Mouse (Mus musculus) stomach, embryonic 16.5 days (tissue): ENCODE data around the gene 9330182L06Rik. TPM values are rescaled to one million over a fixed set of nuclear protein-coding genes. Genes with fewer than 3 reads are reported as not detected.

Experiments
- ATAC-seq: fragments of 200-750 bp; cut with Nextera tagmentation; 2 replicates; pipeline ENCODE4 v1.8.0; 2017; ENCODE audit warnings: moderate number of reproducible peaks, moderate TSS enrichment; ENCODE audit not compliant: insufficient read depth, low FRiP score
- H3K27ac ChIP-seq: fragments of 300-500 bp; sonication (generic); 2 replicates; pipeline ENCODE4 v1.5.1; 2014; ENCODE audit warnings: low read length
- H3K27me3 ChIP-seq: fragments of 300-500 bp; sonication (generic); 2 replicates; pipeline ENCODE4 v1.6.1; 2014; ENCODE audit warnings: low read length, control low read depth, mixed read lengths; ENCODE audit not compliant: control insufficient read depth, insufficient read depth
- H3K36me3 ChIP-seq: fragments of 300-500 bp; sonication (generic); 2 replicates; pipeline ENCODE4 v1.6.1; 2014; ENCODE audit warnings: low read length; ENCODE audit not compliant: control insufficient read depth, insufficient read depth
- H3K4me1 ChIP-seq: fragments of 300-500 bp; sonication (generic); 2 replicates; pipeline ENCODE4 v1.6.1; 2014; ENCODE audit warnings: low read length, control low read depth, mixed read lengths; ENCODE audit not compliant: control insufficient read depth, insufficient read depth
- H3K4me2 ChIP-seq: fragments of 300-500 bp; sonication (generic); 2 replicates; pipeline ENCODE4 v1.6.1; 2014; ENCODE audit warnings: low read depth, low read length, mixed read lengths
- H3K4me3 ChIP-seq: fragments of 300-500 bp; sonication (generic); replicated peaks from 2 replicates; pipeline ENCODE4 v1.5.1; 2014; ENCODE audit warnings: mild to moderate bottlenecking, low read length
- H3K9ac ChIP-seq: fragments of 300-500 bp; sonication (generic); 2 replicates; pipeline ENCODE4 v1.6.1; 2014; ENCODE audit warnings: low read length
- H3K9me3 ChIP-seq: fragments of 300-500 bp; sonication (generic); replicated peaks from 2 replicates; pipeline ENCODE4 v1.6.1; 2016; ENCODE audit warnings: low read length, control low read depth; ENCODE audit not compliant: control insufficient read depth
- WGBS: fragments of 180-500 bp; shearing (Covaris S2); extraction: QIAGEN DNeasy Blood & Tissue Kit; methylation state at CpG from one replicate; pipeline ENCODE4 v1.1.7; 2014; 5-methylcytosine and 5-hydroxymethylcytosine counted together
- polyA plus RNA-seq: library from polyadenylated mRNA; unstranded; fragments of >200 nt; fragmentation: Nextera tagmentation; extraction: Ambion mirVana; gene quantifications from 2 replicates; pipeline ENCODE4 v1.2.1, GENCODE M21; 2015

The 9330182L06Rik gene
- 4.7 and 4.8 TPM in 2 replicates for polyA plus RNA-seq

- H3K9me3 ChIP-seq: no peaks in the 10 kb centered on the region
- no peaks in the 10 kb centered on the region; the same call in 1 of the 2 replicates for H3K27me3 ChIP-seq
- H3K27ac ChIP-seq: peak within 1 kb of the TSS; percentile 50
- H3K4me2 ChIP-seq: peak within 1 kb of the TSS; percentile 91
- no peaks in the 10 kb centered on the region for H3K36me3 ChIP-seq
- WGBS: 2% methylated on average over 42 of the region's 47 CpGs
- ATAC-seq: peak; percentile 93
- peak within 1 kb of the TSS; percentile 72 for H3K4me3 ChIP-seq
- no peaks in the 10 kb centered on the region for H3K4me1 ChIP-seq
- peak within 1 kb of the TSS; percentile 77 for H3K9ac ChIP-seq
Measured at GRCm38 (mm10) chr5:9265586-9266279, at the start of gene 9330182L06Rik. 9330182L06Rik (plus strand) TSS chr5:9266118.

- Histone ChIP-seq H3K4me3 (no peak overlapping the region), H3K9ac (no peak overlapping the region), H3K27ac (no peak overlapping the region), H3K36me3 (no peaks in the 10 kb centered on the region), H3K9me3 (no peaks in the 10 kb centered on the region), H3K4me1 (no peaks in the 10 kb centered on the region), H3K27me3 (no peaks in the 10 kb centered on the region), H3K4me2 (no peak overlapping the region)
- 76% methylated on average over 4 of the region's 4 CpGs for WGBS
- ATAC-seq: no peak
Measured at GRCm38 (mm10) chr5:9227456-9228008, 38.4 kb upstream of the 9330182L06Rik start.

- Histone ChIP-seq H3K4me2 (no peak overlapping the region), H3K27ac (no peak overlapping the region), H3K27me3 (no peaks in the 10 kb centered on the region; the same call in 1 of the 2 replicates), H3K36me3 (no peaks in the 10 kb centered on the region), H3K9ac (no peak overlapping the region), H3K9me3 (no peaks in the 10 kb centered on the region), H3K4me1 (no peaks in the 10 kb centered on the region), H3K4me3 (no peak overlapping the region)
- no peak for ATAC-seq
- whole genome bisulfite sequencing: 69% methylated on average over 4 of the region's 4 CpGs
Measured at GRCm38 (mm10) chr5:9264361-9264760, 1.6 kb upstream of the 9330182L06Rik start.

- peak; percentile 67; the same call in 1 of the 2 replicates for ATAC-seq
- H3K9ac ChIP-seq: peak overlapping the region; percentile 77
- H3K4me3 ChIP-seq: peak overlapping the region; percentile 72
- under 1% methylated on average over 30 of the region's 30 CpGs for WGBS
- H3K27ac ChIP-seq: peak overlapping the region; percentile 50
- no peaks in the 10 kb centered on the region for H3K4me1 ChIP-seq
- no peaks in the 10 kb centered on the region; the same call in 1 of the 2 replicates for H3K27me3 ChIP-seq
- H3K36me3 ChIP-seq: no peaks in the 10 kb centered on the region
- H3K9me3 ChIP-seq: 0 out of 2 replicates have a peak, but pooled peaks cover under 1% of the 10 kb centered on the region
- peak overlapping the region; percentile 91 for H3K4me2 ChIP-seq
Measured at GRCm38 (mm10) chr5:9266280-9266923, 484 bp downstream of the 9330182L06Rik start.

GRCm38 (mm10) chr5:9269666-9270065 is 3.7 kb downstream of the 9330182L06Rik start:
- H3K9me3 ChIP-seq: 0 out of 2 replicates have a peak, but pooled peaks cover 3% of the 10 kb centered on the region
- H3K9ac ChIP-seq: no peak overlapping the region
- no peak overlapping the region for H3K4me2 ChIP-seq
- 78% methylated on average over 3 of the region's 3 CpGs for WGBS
- H3K27me3 ChIP-seq: no peaks in the 10 kb centered on the region
- H3K4me1 ChIP-seq: no peaks in the 10 kb centered on the region
- ATAC-seq: no peak
- H3K27ac ChIP-seq: no peak overlapping the region
- no peak overlapping the region for H3K4me3 ChIP-seq
- H3K36me3 ChIP-seq: no peaks in the 10 kb centered on the region

- 0 out of 2 replicates have a peak, but pooled peaks cover 3% of the 10 kb centered on the region for H3K9me3 ChIP-seq
- H3K27ac ChIP-seq: no peak overlapping the region
- no peaks in the 10 kb centered on the region for H3K4me1 ChIP-seq
- WGBS: 66% methylated on average over 3 of the region's 3 CpGs
- no peaks in the 10 kb centered on the region for H3K36me3 ChIP-seq
- no peak overlapping the region for H3K4me2 ChIP-seq
- ATAC-seq: no peak
- H3K9ac ChIP-seq: no peak overlapping the region
- H3K4me3 ChIP-seq: no peak overlapping the region
- no peaks in the 10 kb centered on the region for H3K27me3 ChIP-seq
Measured at GRCm38 (mm10) chr5:9272976-9273375, 7.1 kb downstream of the 9330182L06Rik start.

GRCm38 (mm10) chr5:9295777-9296549 is 30.0 kb downstream of the 9330182L06Rik start:
- ATAC-seq: no peak
- Histone ChIP-seq H3K9me3 (no peaks in the 10 kb centered on the region), H3K27ac (no peak overlapping the region), H3K36me3 (no peaks in the 10 kb centered on the region), H3K4me3 (no peak overlapping the region), H3K27me3 (no peaks in the 10 kb centered on the region), H3K4me1 (no peaks in the 10 kb centered on the region), H3K4me2 (no peak overlapping the region), H3K9ac (no peak overlapping the region)
- 56% methylated on average over 2 of the region's 2 CpGs for WGBS

GRCm38 (mm10) chr5:9296550-9296928 is 30.6 kb downstream of the 9330182L06Rik start:
- no peak overlapping the region for H3K4me3 ChIP-seq
- no peak overlapping the region for H3K9ac ChIP-seq
- no peaks in the 10 kb centered on the region for H3K36me3 ChIP-seq
- ATAC-seq: no peak
- no peaks in the 10 kb centered on the region for H3K27me3 ChIP-seq
- no peak overlapping the region for H3K27ac ChIP-seq
- H3K4me1 ChIP-seq: no peaks in the 10 kb centered on the region
- no peak overlapping the region for H3K4me2 ChIP-seq
- H3K9me3 ChIP-seq: no peaks in the 10 kb centered on the region
